Mouse (Mus musculus) lung, embryonic 15.5 days (tissue): ENCODE data around the gene Gm47996. TPM values are rescaled to one million over a fixed set of nuclear protein-coding genes. Genes with fewer than 3 reads are reported as not detected.

Experiments
- ATAC-seq: fragments of 200-750 bp; cut with Nextera tagmentation; 2 replicates; pipeline ENCODE4 v1.8.0; 2017; ENCODE audit warnings: moderate number of reproducible peaks, borderline replicate concordance; ENCODE audit not compliant: low FRiP score, low TSS enrichment; ENCODE audit errors: extremely low read depth
- H3K27ac ChIP-seq: fragments of 300-500 bp; sonication (generic); 2 replicates; pipeline ENCODE4 v1.5.1; 2015; ENCODE audit warnings: moderate library complexity, mild to moderate bottlenecking, inconsistent platforms
- H3K27me3 ChIP-seq: fragments of 300-500 bp; sonication (generic); 2 replicates; pipeline ENCODE4 v1.6.1; 2015; ENCODE audit warnings: inconsistent platforms
- H3K36me3 ChIP-seq: fragments of 300-500 bp; sonication (generic); 2 replicates; pipeline ENCODE4 v1.6.1; 2015; ENCODE audit warnings: inconsistent platforms
- H3K4me1 ChIP-seq: fragments of 300-500 bp; sonication (generic); 2 replicates; pipeline ENCODE4 v1.6.1; 2015; ENCODE audit warnings: inconsistent platforms
- H3K4me2 ChIP-seq: fragments of 300-500 bp; sonication (generic); 2 replicates; pipeline ENCODE4 v1.6.1; 2015; ENCODE audit warnings: inconsistent platforms, mild to moderate bottlenecking, moderate library complexity
- H3K4me3 ChIP-seq: fragments of 300-500 bp; sonication (generic); 2 replicates; pipeline ENCODE4 v1.5.1; 2015; ENCODE audit warnings: mild to moderate bottlenecking, inconsistent platforms
- H3K9ac ChIP-seq: fragments of 300-500 bp; sonication (generic); 2 replicates; pipeline ENCODE4 v1.6.1; 2015; ENCODE audit warnings: inconsistent platforms
- H3K9me3 ChIP-seq: fragments of 300-500 bp; sonication (generic); 2 replicates; pipeline ENCODE4 v1.6.1; 2016; ENCODE audit warnings: inconsistent platforms
- WGBS: fragments of 180-500 bp; shearing (Covaris S2); methylation state at CpG from one replicate; pipeline ENCODE4 v1.1.7; 2015; 5-methylcytosine and 5-hydroxymethylcytosine counted together
- polyA plus RNA-seq: library from polyadenylated mRNA; unstranded; fragments of >200 nt; fragmentation: Nextera tagmentation; extraction: Ambion mirVana; gene quantifications from 2 replicates; pipeline ENCODE4 v1.2.1, GENCODE M21; 2015

The Gm47996 gene
- polyA plus RNA-seq, 1 experiment from 2014 or later = not detected

DNA sequence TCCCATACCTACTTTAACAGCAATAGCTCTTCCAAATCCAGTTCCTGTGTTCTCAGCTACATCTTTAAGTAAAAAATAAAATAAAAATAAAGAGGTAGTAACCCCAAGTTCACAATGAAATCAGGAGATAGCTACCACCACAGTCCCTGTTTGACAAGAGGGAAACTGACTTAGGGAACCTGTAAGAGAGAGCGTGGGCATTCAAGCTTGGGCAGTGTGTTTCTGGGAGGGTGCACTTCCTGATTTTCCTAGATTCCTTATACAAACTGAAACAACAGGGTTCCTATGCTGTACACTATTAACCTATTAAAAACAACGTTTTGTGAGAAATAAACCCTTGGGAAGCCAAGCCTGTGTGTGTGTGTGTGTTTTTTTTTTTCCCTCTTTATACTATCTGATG, 4.9 kb downstream of the Gm47996 start:
- Histone ChIP-seq H3K4me2 (no peak overlapping the region), H3K4me1 (no peaks in the 10 kb centered on the region), H3K9me3 (no peaks in the 10 kb centered on the region), H3K36me3 (no peaks in the 10 kb centered on the region), H3K27me3 (no peaks in the 10 kb centered on the region), H3K9ac (no peak overlapping the region), H3K27ac (no peak overlapping the region), H3K4me3 (no peak overlapping the region)
- WGBS = 64% methylated on average over 2 of the region's 2 CpGs
- no peak for ATAC-seq

DNA sequence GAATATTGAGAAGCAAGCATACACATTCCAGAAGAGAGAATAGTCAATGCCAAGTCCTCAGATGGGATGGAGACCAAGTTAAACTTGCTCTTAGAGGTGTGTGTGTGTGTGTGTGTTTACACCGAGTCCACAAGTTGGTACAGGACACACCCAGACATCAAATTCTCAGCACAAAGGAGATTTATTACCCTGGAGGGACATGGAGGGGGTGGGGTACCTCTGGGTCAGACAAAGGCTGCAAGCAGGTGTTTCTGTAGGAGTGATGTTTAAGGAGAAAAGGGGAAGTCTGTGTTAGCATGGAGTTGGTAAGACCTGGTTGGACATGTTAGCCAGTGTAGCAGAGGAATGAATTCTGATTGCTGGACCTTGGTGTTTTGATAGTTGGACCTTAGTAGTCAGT, 6.1 kb downstream of the Gm47996 start:
- Histone ChIP-seq H3K4me1 (no peaks in the 10 kb centered on the region), H3K27me3 (no peaks in the 10 kb centered on the region), H3K4me2 (no peak overlapping the region), H3K4me3 (no peak overlapping the region), H3K27ac (no peak overlapping the region), H3K9me3 (no peaks in the 10 kb centered on the region), H3K36me3 (no peaks in the 10 kb centered on the region), H3K9ac (no peak overlapping the region)
- ATAC-seq = no peak
- 34% methylated on average over 1 of the region's 1 CpGs for WGBS

DNA sequence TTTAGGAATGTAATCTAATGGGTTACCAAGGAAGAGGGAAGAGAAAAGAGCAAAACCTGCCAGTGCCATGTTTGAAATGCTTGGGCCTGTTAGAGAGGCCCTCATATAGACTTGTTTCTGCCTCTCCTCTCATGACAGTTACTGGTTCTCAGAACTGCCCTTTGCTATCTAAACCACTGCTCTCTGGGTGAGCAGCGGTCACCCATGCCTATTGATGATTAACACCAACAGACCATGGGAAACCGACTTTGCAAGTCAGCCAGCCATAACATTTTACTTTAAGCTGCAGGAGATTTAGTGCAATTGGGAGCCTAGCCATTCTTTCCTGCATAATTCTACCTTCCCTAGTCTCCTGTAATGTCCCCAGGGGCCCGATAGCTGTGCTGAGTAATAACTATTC, 6.5 kb downstream of the Gm47996 start:
- Histone ChIP-seq H3K9ac (no peak overlapping the region), H3K27ac (no peak overlapping the region), H3K4me1 (no peaks in the 10 kb centered on the region), H3K36me3 (no peaks in the 10 kb centered on the region), H3K4me2 (no peak overlapping the region), H3K27me3 (no peaks in the 10 kb centered on the region), H3K4me3 (no peak overlapping the region), H3K9me3 (no peaks in the 10 kb centered on the region)
- ATAC-seq = no peak
- 72% methylated on average over 3 of the region's 3 CpGs for WGBS

DNA sequence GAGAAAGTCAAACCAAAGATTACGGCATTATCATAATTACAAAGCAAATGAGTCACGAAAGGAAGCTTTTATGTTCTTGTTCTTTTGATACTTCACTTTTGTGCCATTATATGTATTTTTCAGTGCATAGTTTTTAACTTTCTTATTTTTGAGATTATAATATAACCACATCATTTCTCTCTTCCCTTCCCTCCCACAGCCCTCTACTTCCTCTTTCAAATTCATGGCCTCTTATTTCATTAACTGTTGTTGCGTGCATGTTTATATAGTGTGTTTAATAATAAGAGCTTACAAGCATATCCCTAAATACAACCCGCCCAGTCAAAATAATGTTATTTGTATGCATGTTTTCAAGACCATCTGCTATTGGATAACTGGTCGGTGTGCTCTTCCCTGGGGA, 9.1 kb downstream of the Gm47996 start:
- Histone ChIP-seq H3K9me3 (no peaks in the 10 kb centered on the region), H3K27me3 (no peaks in the 10 kb centered on the region), H3K4me3 (no peak overlapping the region), H3K27ac (no peak overlapping the region), H3K36me3 (no peaks in the 10 kb centered on the region), H3K4me2 (no peak overlapping the region), H3K4me1 (no peaks in the 10 kb centered on the region), H3K9ac (no peak overlapping the region)
- 87% methylated on average over 5 of the region's 5 CpGs for WGBS
- no peak for ATAC-seq

DNA sequence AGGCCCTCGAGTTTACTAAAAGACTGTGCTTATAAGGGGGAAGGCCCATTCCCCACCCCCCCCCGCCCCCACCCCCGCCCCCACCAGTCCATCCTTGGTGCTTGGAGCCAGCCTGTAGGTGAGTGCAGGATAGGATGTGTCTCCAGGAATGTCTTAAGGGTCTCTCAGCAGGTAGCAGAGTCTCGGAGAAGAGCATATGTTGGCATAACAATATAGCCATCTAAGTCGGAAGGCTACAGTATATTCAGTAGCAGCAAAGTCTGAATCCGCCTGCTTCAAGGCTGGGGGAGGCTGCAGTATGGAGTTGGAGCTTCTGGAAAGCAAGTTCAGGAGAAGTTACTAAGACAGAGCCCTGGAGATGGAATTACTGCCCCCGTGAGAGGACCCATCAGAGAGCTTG, 10.2 kb downstream of the Gm47996 start:
- WGBS = 72% methylated on average over 7 of the region's 7 CpGs
- Histone ChIP-seq H3K36me3 (no peaks in the 10 kb centered on the region), H3K4me2 (no peak overlapping the region), H3K9me3 (no peaks in the 10 kb centered on the region), H3K4me3 (no peak overlapping the region), H3K9ac (no peak overlapping the region), H3K27me3 (no peaks in the 10 kb centered on the region), H3K4me1 (no peaks in the 10 kb centered on the region), H3K27ac (no peak overlapping the region)
- ATAC-seq = no peak

DNA sequence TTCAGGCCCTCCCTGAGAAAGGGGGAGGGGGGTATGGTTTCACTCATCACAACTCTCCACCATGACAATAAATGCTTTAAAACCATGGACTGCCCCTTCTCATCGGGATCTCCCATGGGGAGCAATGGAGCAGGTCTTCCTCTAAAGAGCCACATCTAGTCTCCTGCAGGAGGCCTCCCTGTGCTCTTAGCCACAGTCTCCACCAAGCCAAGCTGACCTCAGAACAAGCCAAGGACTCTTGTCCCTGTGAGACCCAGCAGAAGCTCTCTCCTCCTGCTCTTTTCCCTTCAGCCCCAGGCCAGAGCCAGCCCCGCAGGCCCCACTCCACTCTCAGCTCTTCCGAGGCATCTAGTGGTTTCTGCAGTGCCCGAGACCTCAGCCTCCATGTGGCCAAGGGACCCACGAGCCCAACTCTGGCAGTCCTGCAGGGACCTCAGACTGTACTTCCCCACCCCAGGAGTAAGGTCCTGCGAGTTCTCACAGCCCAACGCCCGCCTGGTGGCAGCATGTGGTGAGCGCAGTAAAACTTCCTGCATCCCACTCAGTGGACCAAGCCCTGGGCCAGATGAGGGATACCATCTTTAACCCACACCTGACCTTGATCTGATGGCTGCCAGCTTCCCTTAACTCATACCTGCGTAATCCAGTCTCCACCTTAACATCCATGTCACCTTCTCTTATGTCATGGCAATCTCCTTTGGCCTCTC, 12.8 kb downstream of the Gm47996 start:
- H3K9ac ChIP-seq = no peak overlapping the region
- H3K4me1 ChIP-seq = no peaks in the 10 kb centered on the region
- no peaks in the 10 kb centered on the region for H3K36me3 ChIP-seq
- H3K4me3 ChIP-seq = no peak overlapping the region
- no peak overlapping the region for H3K27ac ChIP-seq
- H3K27me3 ChIP-seq = no peaks in the 10 kb centered on the region
- H3K9me3 ChIP-seq = no peaks in the 10 kb centered on the region
- no peak; the same call in 1 of the 2 replicates for ATAC-seq
- no peak overlapping the region for H3K4me2 ChIP-seq
- WGBS = 84% methylated on average over 10 of the region's 10 CpGs

DNA sequence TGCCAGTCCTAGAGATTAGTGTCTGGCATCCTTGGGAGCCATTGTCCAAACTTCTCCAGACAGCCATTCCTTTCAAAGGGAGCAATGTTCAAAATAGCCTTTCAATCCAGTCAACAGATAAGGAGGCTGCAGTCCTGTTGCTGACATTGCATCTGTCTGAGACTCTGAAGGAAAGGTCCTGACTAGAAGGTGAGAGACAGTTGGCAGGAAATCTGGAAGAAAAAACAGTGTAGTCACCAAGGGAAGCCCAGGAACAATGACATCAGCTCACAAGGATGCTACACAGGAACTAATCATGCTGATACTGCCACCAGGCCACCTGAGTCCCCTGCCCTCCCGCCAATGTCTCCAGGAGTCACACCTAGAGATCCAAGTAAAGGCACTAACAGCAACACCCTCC, 13.4 kb downstream of the Gm47996 start:
- no peak for ATAC-seq
- Histone ChIP-seq H3K36me3 (no peaks in the 10 kb centered on the region), H3K4me1 (no peaks in the 10 kb centered on the region), H3K27ac (no peak overlapping the region), H3K4me3 (no peak overlapping the region), H3K4me2 (no peak overlapping the region), H3K27me3 (no peaks in the 10 kb centered on the region), H3K9me3 (no peaks in the 10 kb centered on the region), H3K9ac (no peak overlapping the region)
- WGBS = 56% methylated on average over 1 of the region's 1 CpGs

DNA sequence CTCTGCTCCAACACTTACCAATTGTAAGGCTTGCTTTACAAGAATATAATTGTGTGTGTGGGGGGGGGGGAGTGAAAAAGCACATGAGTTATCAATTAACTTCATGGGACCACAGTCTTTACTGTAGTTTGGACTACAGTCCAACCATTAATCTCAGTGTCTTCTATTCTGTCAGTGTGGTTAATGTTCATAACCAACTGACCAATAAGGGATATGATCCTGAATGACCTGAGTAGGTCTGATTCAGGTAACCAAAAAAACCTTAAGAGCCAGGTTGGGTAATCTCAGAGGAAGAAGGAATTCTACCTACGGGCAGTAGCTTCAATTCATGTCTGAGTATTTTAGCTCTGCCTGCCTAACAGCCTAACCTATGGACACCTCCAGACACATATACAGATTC, 14.6 kb downstream of the Gm47996 start:
- ATAC-seq = no peak
- WGBS = 83% methylated on average over 1 of the region's 1 CpGs
- Histone ChIP-seq H3K27ac (no peak overlapping the region), H3K36me3 (no peaks in the 10 kb centered on the region), H3K9me3 (no peaks in the 10 kb centered on the region), H3K4me1 (no peaks in the 10 kb centered on the region), H3K4me3 (no peak overlapping the region), H3K9ac (no peak overlapping the region), H3K4me2 (no peak overlapping the region), H3K27me3 (no peaks in the 10 kb centered on the region)

DNA sequence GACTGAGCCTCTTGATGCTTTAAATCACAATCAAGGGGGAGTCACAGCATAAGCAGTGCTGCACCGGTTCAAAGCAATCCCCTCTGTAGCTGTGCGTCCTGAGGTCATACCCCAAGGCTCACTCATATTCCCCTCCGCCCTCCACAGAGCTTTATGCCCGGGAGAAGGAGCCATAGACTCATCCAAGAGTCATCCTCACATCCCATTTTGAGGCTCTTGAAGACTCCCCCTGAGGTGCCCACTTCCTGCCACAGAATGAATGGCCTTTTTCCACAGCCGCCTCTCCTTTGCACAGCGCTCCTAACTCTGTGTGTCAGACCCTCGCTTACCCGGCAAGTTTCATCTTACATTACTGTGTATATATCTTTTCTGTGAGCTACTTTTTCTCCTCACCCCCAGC, 17.6 kb downstream of the Gm47996 start:
- Histone ChIP-seq H3K36me3 (no peaks in the 10 kb centered on the region), H3K4me2 (no peak overlapping the region), H3K4me1 (no peaks in the 10 kb centered on the region), H3K4me3 (no peak overlapping the region), H3K27ac (no peak overlapping the region), H3K9ac (no peak overlapping the region), H3K27me3 (no peaks in the 10 kb centered on the region), H3K9me3 (no peaks in the 10 kb centered on the region)
- WGBS = 58% methylated on average over 8 of the region's 8 CpGs
- ATAC-seq = no peak

DNA sequence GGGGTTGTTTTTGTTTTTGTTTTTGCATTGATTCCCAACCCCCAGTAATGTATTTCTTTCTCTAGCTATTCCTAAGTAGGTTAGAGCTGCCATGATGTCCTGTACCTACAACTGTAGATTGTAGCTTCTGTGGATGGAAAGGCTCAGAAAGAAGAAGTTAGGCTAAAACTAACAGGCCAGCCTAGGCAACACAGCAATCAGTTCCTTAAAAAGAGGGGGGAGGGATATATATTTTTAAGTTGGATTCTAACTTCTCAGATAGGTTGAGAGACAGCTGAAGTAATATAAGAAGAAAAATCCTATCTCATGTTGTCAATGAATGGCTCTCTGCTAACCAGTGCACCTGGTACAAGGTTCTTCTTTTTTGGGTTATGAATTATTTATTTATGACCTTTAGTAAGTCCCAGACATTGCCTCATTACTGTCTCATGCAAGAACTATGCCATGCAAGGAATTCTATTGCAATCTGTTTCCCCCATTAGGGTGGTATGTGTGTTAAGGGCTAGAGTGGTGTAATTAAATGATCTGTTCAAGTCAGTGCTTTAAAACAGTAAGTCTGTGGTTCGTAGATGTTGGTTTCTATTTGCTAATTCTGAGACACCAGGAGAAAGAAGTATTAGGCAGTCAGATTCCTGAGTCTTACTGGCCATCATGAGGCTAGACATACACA, 18.5 kb downstream of the Gm47996 start:
- no peak for ATAC-seq
- no peaks in the 10 kb centered on the region for H3K27me3 ChIP-seq
- H3K9me3 ChIP-seq = no peaks in the 10 kb centered on the region
- WGBS = 68% methylated on average over 1 of the region's 1 CpGs
- H3K4me2 ChIP-seq = no peak overlapping the region
- H3K36me3 ChIP-seq = no peaks in the 10 kb centered on the region
- no peaks in the 10 kb centered on the region for H3K4me1 ChIP-seq
- H3K27ac ChIP-seq = no peak overlapping the region
- H3K4me3 ChIP-seq = no peak overlapping the region
- H3K9ac ChIP-seq = no peak overlapping the region

DNA sequence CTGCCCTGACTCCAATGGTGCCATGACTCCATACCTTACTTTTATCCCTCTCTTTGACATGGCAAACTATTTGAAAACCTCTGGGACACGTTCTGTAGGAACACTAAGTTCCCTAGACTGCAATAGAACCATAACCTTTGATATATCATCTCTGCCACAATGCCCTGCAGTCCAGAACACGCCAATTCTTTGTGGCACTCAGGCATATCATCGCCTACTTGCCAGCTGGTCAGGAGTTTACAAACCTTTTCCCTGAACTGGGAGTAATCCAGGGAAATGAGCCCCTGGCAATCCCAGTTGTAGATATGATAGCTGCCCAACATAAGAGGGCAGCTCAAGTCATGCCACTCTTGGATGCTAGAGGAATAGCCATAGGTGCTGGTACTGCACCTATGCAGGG, 22.4 kb downstream of the Gm47996 start:
- no peak for ATAC-seq
- no peak overlapping the region for H3K27ac ChIP-seq
- H3K9me3 ChIP-seq = no peaks in the 10 kb centered on the region
- no peak overlapping the region for H3K9ac ChIP-seq
- H3K4me1 ChIP-seq = 0 out of 2 replicates have a peak, but pooled peaks cover 10% of the 10 kb centered on the region
- no peak overlapping the region for H3K4me3 ChIP-seq
- no peaks in the 10 kb centered on the region for H3K36me3 ChIP-seq
- H3K4me2 ChIP-seq = no peak overlapping the region
- WGBS = 78% methylated on average over 3 of the region's 3 CpGs
- H3K27me3 ChIP-seq = no peaks in the 10 kb centered on the region

DNA sequence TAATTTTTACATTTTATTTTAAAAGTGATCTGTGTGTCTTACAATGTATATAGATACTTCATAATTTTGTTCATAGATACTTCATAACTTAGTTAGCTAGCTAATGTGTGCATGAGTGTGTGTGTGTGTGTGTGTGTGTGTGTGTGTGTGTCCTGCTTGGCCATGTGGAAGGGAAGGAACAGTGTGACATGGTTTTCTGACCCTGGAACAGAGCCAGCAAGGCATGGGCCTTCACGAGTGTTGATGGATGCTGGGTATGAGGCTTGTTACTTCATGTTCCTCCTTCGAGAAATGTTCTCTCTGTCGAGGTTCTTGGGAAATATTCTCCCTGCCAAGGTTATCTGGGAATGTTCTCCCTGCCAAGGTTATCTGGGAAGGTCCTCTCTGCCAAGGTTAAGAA, 23.8 kb downstream of the Gm47996 start:
- no peaks in the 10 kb centered on the region for H3K9me3 ChIP-seq
- H3K4me2 ChIP-seq = no peak overlapping the region
- H3K4me1 ChIP-seq = 0 out of 2 replicates have a peak, but pooled peaks cover 10% of the 10 kb centered on the region
- no peaks in the 10 kb centered on the region for H3K36me3 ChIP-seq
- H3K27ac ChIP-seq = no peak overlapping the region
- 61% methylated on average over 3 of the region's 3 CpGs for WGBS
- no peak for ATAC-seq
- H3K4me3 ChIP-seq = no peak overlapping the region
- H3K9ac ChIP-seq = no peak overlapping the region
- no peaks in the 10 kb centered on the region for H3K27me3 ChIP-seq
